Mouse (Mus musculus) ES-Bruce4 (cell line): Measurements from ENCODE around the gene B3gnt2.

Source experiments
- CTCF ChIP-seq: IDR thresholded peaks from one replicate; pipeline ENCODE4 v1.8.1; 2011; ENCODE audit warnings: low read depth, low read length
- EP300 ChIP-seq: IDR thresholded peaks from 2 replicates; pipeline ENCODE4 v1.6.1; 2011; ENCODE audit warnings: low read depth, low read length; ENCODE audit not compliant: insufficient read depth
- POLR2A ChIP-seq: IDR thresholded peaks from one replicate; pipeline ENCODE4 v1.8.1; 2011; ENCODE audit warnings: low read length; ENCODE audit not compliant: insufficient read depth

- TF ChIP-seq POLR2A (no peak), CTCF (no peak), EP300 (no peak)
These were observed 66.0 kb downstream of the B3gnt2 start for GRCm38 (mm10) chr11:22794734-22795133.
